Mouse (Mus musculus) E14TG2a.4 (cell line): Measurements from ENCODE around the gene Cwc25.

Experiments used
- H3K27me3 ChIP-seq: 2 replicates; pipeline ENCODE4 v1.6.1; 2014; ENCODE audit warnings: low read length, control low read depth; ENCODE audit not compliant: insufficient read depth
- H3K36me3 ChIP-seq: 2 replicates; pipeline ENCODE4 v1.6.1; 2014; ENCODE audit warnings: low read length, control low read depth; ENCODE audit not compliant: insufficient read depth
- H3K4me1 ChIP-seq: replicated peaks from 2 replicates; pipeline ENCODE4 v1.6.1; 2014; ENCODE audit warnings: low read depth, low read length, control low read depth
- H3K4me3 ChIP-seq: replicated peaks from 2 replicates; pipeline ENCODE4 v1.5.1; 2014; ENCODE audit warnings: mild to moderate bottlenecking, low read length
- H3K9me3 ChIP-seq: 2 replicates; pipeline ENCODE4 v1.6.1; 2014; ENCODE audit warnings: low read length, control low read depth
- CTCF ChIP-seq: conservative IDR thresholded peaks from 2 replicates; pipeline ENCODE4 v1.5.1; 2014; ENCODE audit warnings: low read length
- NANOG ChIP-seq: IDR thresholded peaks from 2 replicates; pipeline ENCODE4 v1.6.1; 2014; ENCODE audit warnings: borderline replicate concordance, low read length, mixed read lengths
- POU5F1 ChIP-seq: IDR thresholded peaks from 2 replicates; pipeline ENCODE4 v1.6.1; 2014; ENCODE audit warnings: low read length, borderline replicate concordance

The Cwc25 gene

DNA sequence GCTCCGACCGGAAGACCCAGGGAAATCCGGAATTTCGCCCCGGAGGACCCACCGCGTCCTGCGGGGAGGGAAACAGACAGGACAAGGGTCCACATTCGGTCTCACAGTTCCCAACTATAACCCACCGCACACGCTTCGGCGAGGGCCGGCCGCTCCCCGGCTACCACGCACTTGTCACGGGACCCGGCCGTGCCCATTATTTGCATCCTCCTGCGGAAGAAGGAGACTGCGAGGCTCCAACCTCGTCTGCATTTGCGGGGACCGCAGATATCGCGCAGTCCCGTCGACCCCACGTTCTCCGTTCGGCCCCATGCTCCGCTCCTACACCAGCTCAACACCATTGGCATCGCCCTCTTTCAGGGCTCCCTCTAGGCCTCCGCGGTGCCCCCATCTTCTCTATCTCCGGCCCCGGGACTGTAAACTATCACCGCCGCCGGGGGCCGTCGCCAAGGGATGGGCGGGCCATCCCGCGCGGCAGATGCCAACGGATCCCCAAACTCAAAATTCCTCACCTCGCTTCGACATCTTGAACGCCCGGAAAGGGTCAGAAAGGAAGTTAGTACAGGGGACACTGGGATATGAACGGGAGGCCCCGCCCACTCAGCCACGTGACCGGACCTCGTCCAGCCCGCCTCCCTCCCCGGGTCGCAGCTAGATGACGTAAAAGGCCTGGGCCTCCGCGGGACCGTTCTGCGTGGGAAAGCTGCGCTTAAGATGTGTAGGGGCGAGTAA is 15.6 kb upstream of the Cwc25 start, which contains the start of gene Rpl23:
Rpl23 (minus strand) TSS at position 606 of the 732 bp plus-strand sequence.
- Histone ChIP-seq H3K4me3 (peak within 1 kb of the TSS; percentile 97), H3K4me1 (peaks cover 50% of the 10 kb centered on the region), H3K9me3 (no peaks in the 10 kb centered on the region), H3K27me3 (no peaks in the 10 kb centered on the region), H3K36me3 (peaks cover 50% of the 10 kb centered on the region)
- TF ChIP-seq POU5F1 (no peak), NANOG (no peak), CTCF (no peak)

DNA sequence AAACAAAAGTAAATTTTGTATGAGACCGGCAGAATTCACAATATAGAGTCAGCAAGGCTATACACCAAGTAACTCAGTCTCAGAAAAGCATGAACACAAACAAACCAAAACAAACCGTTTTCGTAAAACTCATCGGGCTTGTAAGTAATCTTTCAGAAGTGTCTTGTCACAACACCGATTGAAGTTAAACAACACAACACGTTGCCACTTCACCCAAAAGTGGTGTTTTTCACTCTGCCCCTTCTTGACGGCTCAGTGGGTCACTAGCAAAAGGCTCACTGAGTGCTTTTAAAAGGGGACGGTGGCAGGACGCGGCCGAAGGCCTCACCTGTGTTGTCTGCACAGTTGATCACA is 15.1 kb upstream of the Cwc25 start:
- Histone ChIP-seq H3K27me3 (no peaks in the 10 kb centered on the region), H3K36me3 (peaks cover 55% of the 10 kb centered on the region), H3K4me1 (peaks cover 53% of the 10 kb centered on the region), H3K4me3 (peak overlapping the region; percentile 97), H3K9me3 (no peaks in the 10 kb centered on the region)
- TF ChIP-seq CTCF (no peak), POU5F1 (no peak), NANOG (no peak)

DNA sequence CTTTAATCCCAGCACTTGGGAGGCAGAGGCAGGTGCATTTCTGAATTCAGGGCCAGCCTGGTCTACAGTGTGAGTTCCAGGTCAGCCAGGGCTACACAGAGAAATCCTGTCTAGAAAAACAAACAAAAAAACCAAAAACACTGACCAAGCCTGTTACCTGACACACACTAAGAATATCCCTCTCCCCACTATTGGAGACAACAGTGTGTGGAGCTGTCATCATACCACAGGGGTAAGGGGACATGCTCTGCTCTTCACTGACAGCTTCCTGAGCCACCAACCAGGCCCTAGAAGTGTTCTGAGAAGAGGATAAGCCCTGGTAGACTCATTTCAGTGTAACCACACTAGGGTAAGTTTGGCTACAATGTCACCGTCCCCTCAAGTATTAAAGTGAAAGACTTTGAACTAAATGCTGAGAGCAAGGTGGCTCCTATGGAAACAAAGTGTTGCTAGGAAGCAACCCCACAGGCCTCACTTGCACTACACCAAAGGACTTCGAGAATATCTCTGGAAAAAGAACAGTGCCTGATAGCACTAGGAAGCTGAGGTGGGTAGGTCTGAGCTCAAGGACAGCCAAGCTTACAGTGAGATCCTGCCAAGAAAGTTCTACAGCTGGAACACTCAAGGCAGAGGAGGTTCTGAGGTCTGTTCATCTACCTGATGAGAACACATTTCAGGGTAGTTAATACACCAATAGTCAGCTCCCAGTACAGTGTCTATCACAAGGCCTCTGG is 13.8 kb upstream of the Cwc25 start:
- peaks cover 66% of the 10 kb centered on the region for H3K4me1 ChIP-seq
- H3K4me3 ChIP-seq, result peak overlapping the region; percentile 97
- H3K27me3 ChIP-seq, result no peaks in the 10 kb centered on the region
- TF ChIP-seq POU5F1 (no peak), CTCF (no peak), NANOG (no peak)
- no peaks in the 10 kb centered on the region for H3K9me3 ChIP-seq
- H3K36me3 ChIP-seq, result peaks cover 68% of the 10 kb centered on the region

DNA sequence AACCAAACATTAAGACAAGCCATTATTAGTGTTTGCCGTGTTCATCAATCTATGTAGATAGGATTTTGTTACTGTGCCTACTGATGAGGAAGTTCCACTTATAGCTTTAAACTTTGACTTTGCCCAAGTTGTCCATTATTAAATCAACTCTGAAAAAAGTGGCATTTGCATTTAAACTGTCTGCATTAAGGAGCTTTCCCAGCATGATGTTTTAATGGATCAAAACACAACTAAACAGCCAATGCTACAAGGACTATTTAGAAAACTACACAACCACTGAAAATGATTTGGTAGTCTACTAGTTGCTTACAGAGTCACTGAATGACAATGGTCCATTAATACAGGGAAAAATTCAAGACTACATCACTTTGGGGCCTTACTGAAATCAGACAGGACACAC is 12.6 kb upstream of the Cwc25 start:
- Histone ChIP-seq H3K4me1 (peaks cover 73% of the 10 kb centered on the region), H3K9me3 (no peaks in the 10 kb centered on the region), H3K4me3 (peak overlapping the region; percentile 97), H3K27me3 (no peaks in the 10 kb centered on the region), H3K36me3 (peaks cover 78% of the 10 kb centered on the region)
- no peak for TF ChIP-seq POU5F1
- no peak for TF ChIP-seq NANOG
- no peak for TF ChIP-seq CTCF

DNA sequence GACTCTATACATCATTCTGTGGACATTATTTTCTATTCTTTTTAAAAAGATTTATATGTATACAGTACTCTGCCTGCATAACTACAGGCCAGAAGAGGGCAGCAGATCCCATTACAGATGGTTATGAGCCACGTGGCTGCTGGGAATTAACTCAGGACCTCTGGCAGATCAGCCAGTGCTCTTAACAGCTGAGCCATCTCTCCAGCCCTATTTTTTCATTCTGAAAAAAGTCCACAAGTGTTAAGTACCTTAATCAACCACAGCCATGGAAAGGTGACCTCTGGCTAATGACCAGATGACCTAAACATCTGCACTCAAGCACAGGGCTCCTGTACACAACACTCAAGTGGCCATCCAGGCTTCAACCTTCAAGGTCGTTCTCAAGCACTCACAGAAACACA is 10.8 kb upstream of the Cwc25 start:
- peak; percentile 63; the same call in 1 of the 2 replicates for TF ChIP-seq NANOG
- TF ChIP-seq CTCF, result peak; percentile 47
- no peak for TF ChIP-seq POU5F1
- peaks cover 71% of the 10 kb centered on the region for H3K4me1 ChIP-seq
- no peaks in the 10 kb centered on the region for H3K9me3 ChIP-seq
- 0 out of 2 replicates have a peak overlapping the region, but pooled peaks have one; percentile 1 for H3K4me3 ChIP-seq
- no peaks in the 10 kb centered on the region for H3K27me3 ChIP-seq
- H3K36me3 ChIP-seq, result peaks cover 78% of the 10 kb centered on the region

DNA sequence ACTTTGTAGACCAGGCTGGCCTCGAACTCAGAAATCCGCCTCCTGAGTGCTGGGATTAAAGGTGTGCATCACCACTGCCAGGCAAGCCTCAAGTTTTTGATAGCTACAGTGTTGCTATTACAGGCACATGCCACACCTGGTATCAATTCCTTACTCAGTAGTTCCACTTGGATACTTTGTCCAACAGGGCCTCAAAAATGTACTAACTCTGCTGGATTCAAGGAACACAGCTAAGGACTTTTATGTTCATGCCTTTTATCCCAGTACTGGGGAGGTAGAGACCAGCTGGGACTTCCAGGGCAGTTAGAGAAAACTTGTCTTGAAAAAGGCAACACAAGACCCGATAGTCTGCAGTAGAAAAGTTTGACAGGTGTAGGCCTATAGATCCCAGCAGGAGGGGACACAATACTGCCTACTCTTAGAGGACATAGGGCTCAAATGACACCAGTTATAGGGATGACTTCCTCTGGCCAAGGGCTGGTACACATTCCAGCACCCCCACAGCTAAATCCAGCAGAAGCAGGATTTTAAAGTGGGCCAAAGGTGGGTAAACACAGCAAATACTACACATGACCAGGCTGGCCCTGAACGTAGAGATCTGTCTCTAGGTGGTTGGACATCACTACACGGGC is 10.3 kb upstream of the Cwc25 start:
- Histone ChIP-seq H3K4me3 (no peak overlapping the region), H3K4me1 (peaks cover 71% of the 10 kb centered on the region), H3K36me3 (peaks cover 75% of the 10 kb centered on the region), H3K9me3 (no peaks in the 10 kb centered on the region), H3K27me3 (no peaks in the 10 kb centered on the region)
- no peak for TF ChIP-seq POU5F1
- TF ChIP-seq CTCF, result no peak
- TF ChIP-seq NANOG, result no peak

DNA sequence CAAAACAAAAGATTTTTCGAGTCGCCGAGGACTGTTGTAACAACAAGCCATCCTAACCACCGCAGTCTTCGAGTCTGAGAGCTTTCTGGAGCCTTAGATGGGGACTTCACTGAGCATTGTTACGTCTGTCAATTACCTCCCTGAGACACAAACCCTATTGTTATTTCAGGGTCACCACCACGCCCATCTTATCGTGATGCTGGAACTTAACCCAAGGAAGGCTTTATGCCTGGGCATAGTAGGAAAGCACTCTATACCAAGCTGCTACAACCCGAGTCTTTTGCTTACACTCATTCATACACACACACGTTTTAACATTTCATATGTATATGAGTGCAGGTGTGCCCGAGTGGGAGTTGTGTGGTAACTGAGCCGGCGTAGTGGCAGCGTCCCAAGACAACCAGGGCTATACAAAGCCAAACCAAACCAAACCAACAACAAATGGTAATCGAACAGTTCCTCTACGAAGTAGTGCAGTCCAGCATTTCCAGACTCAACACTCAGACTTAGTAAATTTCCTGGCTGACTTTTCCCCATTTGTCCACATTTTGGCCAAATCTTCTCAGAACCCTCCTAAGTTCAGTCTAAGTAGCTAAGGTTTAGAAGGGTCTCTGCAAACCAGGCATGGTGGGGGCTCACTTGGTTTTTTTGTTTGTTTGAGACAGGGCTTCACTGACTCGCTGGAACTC is 9.6 kb upstream of the Cwc25 start, which contains the start of gene 1700001P01Rik:
1700001P01Rik (minus strand) TSS at position 111 of the 689 bp plus-strand sequence.
- Histone ChIP-seq H3K4me1 (peaks cover 75% of the 10 kb centered on the region), H3K36me3 (peaks cover 68% of the 10 kb centered on the region), H3K4me3 (peak within 1 kb of the TSS; percentile 49), H3K9me3 (no peaks in the 10 kb centered on the region), H3K27me3 (no peaks in the 10 kb centered on the region)
- TF ChIP-seq CTCF, result no peak
- TF ChIP-seq NANOG, result peak; percentile 24; the same call in 1 of the 2 replicates
- no peak for TF ChIP-seq POU5F1

DNA sequence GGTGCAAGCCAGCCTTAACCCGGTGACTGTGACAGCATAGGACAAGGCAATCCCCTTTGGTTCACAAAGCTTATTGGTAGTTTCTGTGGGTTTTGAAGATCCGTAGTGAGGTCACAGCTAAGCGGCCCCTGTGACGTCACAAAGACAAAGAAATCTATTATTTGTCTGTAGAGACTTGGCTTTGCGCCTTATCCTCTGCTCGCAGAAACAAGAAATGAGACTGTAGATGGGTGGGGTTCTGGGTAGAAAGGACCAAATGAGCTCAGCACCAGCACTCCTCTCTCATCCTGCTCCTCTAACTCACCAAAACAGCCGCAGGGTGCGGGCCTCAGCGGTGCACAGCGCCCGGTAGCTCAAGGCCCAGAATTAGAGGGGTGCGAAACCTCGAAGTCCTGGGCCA is 8.8 kb upstream of the Cwc25 start:
- Histone ChIP-seq H3K36me3 (peaks cover 60% of the 10 kb centered on the region), H3K4me1 (peaks cover 70% of the 10 kb centered on the region), H3K4me3 (peak overlapping the region; percentile 49), H3K9me3 (no peaks in the 10 kb centered on the region), H3K27me3 (no peaks in the 10 kb centered on the region)
- TF ChIP-seq NANOG, result no peak
- no peak for TF ChIP-seq POU5F1
- TF ChIP-seq CTCF, result no peak
